ENCODE assay signal across 8 mouse cellular contexts in the genomic region with DNA sequence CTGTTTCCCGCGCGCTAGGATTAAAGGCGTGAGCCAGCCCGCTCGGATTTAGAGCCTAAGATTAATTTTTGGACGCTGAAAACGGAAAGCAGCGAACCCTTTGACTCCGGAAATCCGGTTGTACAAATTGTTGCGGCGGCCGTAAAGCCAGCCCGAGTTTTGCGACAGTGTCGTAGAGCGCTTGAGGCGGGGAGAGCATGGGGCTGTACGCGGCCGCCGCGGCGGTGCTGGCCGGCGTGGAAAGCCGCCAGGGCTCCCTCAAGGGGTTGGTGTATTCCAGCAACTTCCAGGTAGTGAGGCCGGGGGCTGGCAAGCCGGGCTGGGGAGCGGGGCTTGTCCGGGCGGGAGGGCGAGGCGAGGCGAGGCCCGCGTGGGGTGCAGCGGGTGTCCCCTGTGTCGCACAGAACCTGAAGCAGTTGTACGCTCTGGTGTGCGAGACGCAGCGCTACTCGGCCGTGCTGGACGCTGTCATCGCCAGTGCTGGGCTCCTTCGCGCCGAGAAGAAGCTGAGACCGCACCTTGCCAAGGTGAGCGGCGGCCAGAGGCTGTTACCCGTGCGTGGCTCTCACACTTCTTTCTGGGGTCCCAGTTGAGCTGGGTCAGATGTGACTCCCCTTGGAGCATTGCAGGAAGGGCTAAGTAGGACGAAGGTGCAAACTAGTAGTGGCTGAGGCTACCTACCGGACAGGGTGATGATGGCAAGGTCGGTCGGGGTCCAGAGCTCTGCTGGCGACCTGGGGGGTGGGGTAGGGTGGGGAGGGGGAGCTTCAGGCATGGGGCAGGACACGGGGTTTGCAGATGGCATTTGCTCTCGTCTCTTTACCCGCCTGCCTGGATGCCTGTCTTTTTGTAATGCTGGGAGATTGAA. TPM values are rescaled to one million over a fixed set of nuclear protein-coding genes. Genes with fewer than 3 reads are reported as not detected.
A peak's percentile ranks its signal among the peaks of the same experiment; 100 is the strongest.
DNase-seq lines count a peak whose midpoint lies in the region; ATAC-seq and TF ChIP-seq lines count a peak whose summit lies in the region.

Nsun5 (plus strand) TSS at position 167 of the 868 bp plus-strand sequence.

- H3ac ChIP-seq in myocyte (ENCODE audit: control insufficient read depth, insufficient read length): peak within 1 kb of the TSS; percentile 69

- H3K79me2 ChIP-seq in liver, adult 2 months (ENCODE audit: control insufficient read depth, insufficient read depth, low read length): peaks cover 8% of the 10 kb centered on the region; the same call in 1 of the 2 replicates
- H3K79me2 ChIP-seq in myocyte (ENCODE audit: control insufficient read depth, insufficient read depth): peaks cover 15% of the 10 kb centered on the region

- TF ChIP-seq CTCF in liver, adult 2 months (IDR thresholded peaks at IDR 0.05; ENCODE audit: low read depth, low read length): no peak

- peak within 1 kb of the TSS; percentile 85 for H3K4me3 ChIP-seq in heart, embryonic 11.5 days (ENCODE audit: low read depth, low read length)
- peak within 1 kb of the TSS; percentile 97 for H3K4me3 ChIP-seq in kidney, embryonic 16.5 days (ENCODE audit: low read length)
- peak within 1 kb of the TSS; percentile 92 for H3K4me3 ChIP-seq in liver, adult 2 months (ENCODE audit: insufficient read depth, low read depth, low read length)
- peak within 1 kb of the TSS; percentile 83 for H3K4me3 ChIP-seq in myocyte

- H3K27me3 ChIP-seq in heart, embryonic 11.5 days (ENCODE audit: control insufficient read depth, insufficient read depth, low read length): peaks cover 3% of the 10 kb centered on the region; the same call in 1 of the 2 replicates
- no peaks in the 10 kb centered on the region for H3K27me3 ChIP-seq in kidney, embryonic 16.5 days (ENCODE audit: insufficient read depth, low read length)
- H3K27me3 ChIP-seq in liver, adult 2 months (ENCODE audit: control insufficient read depth, insufficient read depth, low read length): no peaks in the 10 kb centered on the region
- H3K27me3 ChIP-seq in myocyte (ENCODE audit: control insufficient read depth, insufficient read depth, insufficient read length): no peaks in the 10 kb centered on the region
- H3K27me3 ChIP-seq in splenic B cell, adult 2 months (ENCODE audit: control insufficient read depth, insufficient read depth, low read length, poor library complexity, severe bottlenecking): no peaks in the 10 kb centered on the region

- peak within 1 kb of the TSS; percentile 97 for H3K4me2 ChIP-seq in heart, embryonic 11.5 days
- H3K4me2 ChIP-seq in kidney, embryonic 16.5 days (replicated peaks; ENCODE audit: low read depth, low read length): peak within 1 kb of the TSS; percentile 93
- peak within 1 kb of the TSS; percentile 86 for H3K4me2 ChIP-seq in myocyte (ENCODE audit: low read depth)

- peak within 1 kb of the TSS; percentile 83 for H3K9ac ChIP-seq in heart, embryonic 11.5 days (ENCODE audit: low read depth, low read length)
- H3K9ac ChIP-seq in kidney, embryonic 16.5 days (replicated peaks; ENCODE audit: low read length): peak within 1 kb of the TSS; percentile 90
- H3K9ac ChIP-seq in liver, adult 2 months (ENCODE audit: low read depth, low read length): peak within 1 kb of the TSS; percentile 97

- under 1% methylated on average over 64 of the region's 64 CpGs for WGBS in heart, embryonic 11.5 days (ENCODE audit: insufficient replicate concordance)
- under 1% methylated on average over 63 of the region's 64 CpGs for WGBS in kidney, embryonic 16.5 days
- under 1% methylated on average over 64 of the region's 64 CpGs for WGBS in liver, adult 2 months

- DNase-seq in B cell, adult 2 months: peak; percentile 91 to 92
- peak; percentile 98 for DNase-seq in brain, adult 2 months (ENCODE audit: low read depth, low spot score)
- peak; percentile 87 for DNase-seq in liver, adult 2 months (ENCODE audit: extremely low read depth, low read depth, low spot score)
- DNase-seq in splenic B cell, adult 2 months (ENCODE audit: low read depth, low spot score): peak; percentile 96

- H3K9me3 ChIP-seq in heart, embryonic 11.5 days (replicated peaks; ENCODE audit: control insufficient read depth, low read length): no peaks in the 10 kb centered on the region; the same call in 1 of the 2 replicates
- no peaks in the 10 kb centered on the region for H3K9me3 ChIP-seq in kidney, embryonic 16.5 days (ENCODE audit: low read length)

- H3K4me1 ChIP-seq in heart, embryonic 11.5 days (ENCODE audit: control insufficient read depth, insufficient read depth, low read length): peaks cover 5% of the 10 kb centered on the region
- peaks cover 12% of the 10 kb centered on the region for H3K4me1 ChIP-seq in kidney, embryonic 16.5 days (ENCODE audit: insufficient read depth, low read length)
- peaks cover 4% of the 10 kb centered on the region for H3K4me1 ChIP-seq in liver, adult 2 months (ENCODE audit: control insufficient read depth, insufficient read depth, low read length)

- TF ChIP-seq POLR2A in liver, adult 2 months (IDR thresholded peaks at IDR 0.05; ENCODE audit: extremely low read depth, insufficient read depth, low read length): peak; percentile 54
- peak; percentile 80 for TF ChIP-seq POLR2A in myocyte (IDR thresholded peaks at IDR 0.05; ENCODE audit: insufficient read length, low read depth)

- peak within 1 kb of the TSS; percentile 47 for H3K27ac ChIP-seq in heart, embryonic 11.5 days (ENCODE audit: low read depth, low read length)
- peak within 1 kb of the TSS; percentile 92 for H3K27ac ChIP-seq in kidney, embryonic 16.5 days (ENCODE audit: low read length)
- H3K27ac ChIP-seq in liver, adult 2 months (replicated peaks; ENCODE audit: insufficient read depth, low read depth, low read length): peak within 1 kb of the TSS; percentile 75

- H3K36me3 ChIP-seq in heart, embryonic 11.5 days (ENCODE audit: control insufficient read depth, insufficient read depth, low read length): peaks cover 26% of the 10 kb centered on the region
- peaks cover 25% of the 10 kb centered on the region for H3K36me3 ChIP-seq in kidney, embryonic 16.5 days (ENCODE audit: insufficient read depth, low read length)
- H3K36me3 ChIP-seq in liver, adult 2 months (ENCODE audit: control insufficient read depth, insufficient read depth, low read length): no peaks in the 10 kb centered on the region
- H3K36me3 ChIP-seq in myocyte (ENCODE audit: control insufficient read depth, insufficient read depth): peaks cover 7% of the 10 kb centered on the region
- H3K36me3 ChIP-seq in splenic B cell, adult 2 months (ENCODE audit: control insufficient read depth, insufficient read depth, low read length, poor library complexity, severe bottlenecking): no peaks in the 10 kb centered on the region; the same call in 1 of the 2 replicates

- peak; percentile 82 for ATAC-seq in erythroblast, adult 5-6 weeks (replicated peaks; ENCODE audit: low FRiP score, poor library complexity, severe bottlenecking)
- ATAC-seq in heart, embryonic 11.5 days (replicated peaks; ENCODE audit: insufficient number of reproducible peaks, low FRiP score, low TSS enrichment): peak; percentile 64; the same call in 1 of the 2 replicates
- peak; percentile 85 for ATAC-seq in kidney, embryonic 16.5 days (ENCODE audit: low FRiP score, low TSS enrichment)

TF ChIP-seq in myocyte, 11 proteins besides CTCF, POLR2A, EP300 and RAD21:
- TF ChIP-seq TCF3 (IDR thresholded peaks at IDR 0.05; ENCODE audit: insufficient read length, low read depth) (no peak), POLR2AphosphoS2 (IDR thresholded peaks at IDR 0.05; ENCODE audit: insufficient read length, low read depth) (peak; percentile 85), MYOG (IDR thresholded peaks at IDR 0.05; ENCODE audit: control insufficient read depth in 1 of 3, insufficient read depth in 1 of 3, insufficient read length in 2 of 3, low read depth in 2 of 3) (no peak)

RNA-seq across cellular contexts. Expression of gene Nsun5, which starts in this region (rescaled TPM):
- 0.77 and 4.6 TPM in 2 replicates for total RNA-seq in erythroblast, adult 5-6 weeks (2015; ENCODE audit: low replicate concordance)
- total RNA-seq in erythroblast, adult 5-6 weeks (2017; ENCODE audit: low replicate concordance): 1.7 and 3.2 TPM in 2 replicates
- 15.9 and 16.0 TPM in 2 replicates for polyA plus RNA-seq in heart, embryonic 11.5 days (2014; fragmentation: Nextera tagmentation; extraction: Ambion mirVana)
- 40.1 and 40.5 TPM in 2 replicates for polyA plus RNA-seq in kidney, embryonic 16.5 days (2015; fragmentation: Nextera tagmentation; extraction: Ambion mirVana)
- total RNA-seq in liver, adult 2 months (2014; rRNA removed): 7.7 and 10.7 TPM in 2 replicates
- polyA plus RNA-seq in liver, adult 2 months (2012; rRNA removed): 16.4 and 23.7 TPM in 2 replicates
- polyA plus RNA-seq in myocyte (2012; fragmentation: generic; extraction: Trizol): 22.7 TPM

Comparison
In these comparisons a context has a peak if more than half of its experiments do, and no peak if none do; other contexts are left out.
1. Peak in every context shown above with its lines: DNase-seq, ATAC-seq, H3K4me3 ChIP-seq and H3K27ac ChIP-seq.